Mouse (Mus musculus) bone marrow macrophage, adult 2 months (primary cell): ENCODE data around the gene Mon1b.

Source experiments
- CTCF ChIP-seq: IDR thresholded peaks from 2 replicates; pipeline ENCODE4 v1.5.1; 2012; ENCODE audit warnings: low read depth, mild to moderate bottlenecking, low read length, moderate library complexity
- POLR2A ChIP-seq: IDR thresholded peaks from 2 replicates; pipeline ENCODE4 v1.6.1; 2012; ENCODE audit warnings: mild to moderate bottlenecking, low read depth, low read length, borderline replicate concordance

DNA sequence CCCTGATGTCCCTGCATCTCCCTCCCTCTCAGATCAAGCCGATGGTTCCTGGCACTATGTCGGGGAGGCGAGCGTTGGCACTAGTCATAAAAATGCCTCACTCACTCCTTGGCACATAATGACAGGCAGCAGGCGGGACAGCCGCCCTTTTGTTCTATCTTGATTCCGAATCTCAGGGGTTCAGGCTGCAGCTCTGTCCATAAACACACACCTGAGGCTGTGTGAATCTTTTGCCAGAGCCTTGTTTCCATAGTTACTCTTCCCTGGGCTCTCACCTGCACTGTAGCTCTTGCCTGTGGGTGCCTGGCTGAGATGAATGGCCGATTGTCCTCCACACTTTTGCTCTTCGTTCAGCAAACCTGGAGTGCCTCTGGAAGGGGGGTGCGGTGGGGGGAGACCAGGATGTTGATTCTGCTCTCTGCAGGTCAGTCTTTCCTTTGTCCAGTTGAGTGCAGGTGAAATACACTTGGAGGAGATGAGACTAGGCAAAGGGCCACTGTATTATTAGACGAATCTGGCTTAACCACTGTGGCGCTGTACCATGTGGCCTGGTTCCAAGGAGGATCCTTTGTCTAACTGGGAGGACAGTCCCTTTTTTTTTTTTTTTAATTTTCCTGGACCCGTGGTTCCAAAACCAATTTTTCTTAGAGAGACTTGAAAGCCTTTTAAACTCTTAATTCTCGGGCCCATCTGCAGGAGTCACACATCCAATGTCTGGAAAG lies 56.4 kb downstream of the Mon1b start:
- TF ChIP-seq CTCF = no peak
- no peak for TF ChIP-seq POLR2A
